Mouse (Mus musculus): Measurements from ENCODE around the gene Card10.

DNA sequence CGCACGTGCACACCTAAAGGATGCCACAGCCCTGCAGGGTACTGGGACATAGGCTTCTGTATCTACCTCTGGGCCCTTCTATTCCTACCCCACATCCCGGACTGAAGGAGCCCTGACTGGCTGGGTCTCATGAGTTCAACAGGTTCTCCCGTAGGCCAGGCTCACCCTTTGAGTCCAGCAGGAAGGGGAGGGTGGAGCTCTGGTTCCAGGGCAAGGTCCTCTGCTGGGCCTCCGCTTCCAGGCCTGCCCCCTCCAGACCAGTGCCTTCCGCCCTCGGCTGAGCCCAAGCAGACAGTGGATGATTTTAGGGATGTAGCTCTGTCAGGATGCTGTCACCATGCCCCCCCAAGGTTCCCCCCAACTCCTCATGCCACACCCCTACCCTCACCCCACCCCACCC, 21.9 kb downstream of the Card10 start:
- TF ChIP-seq EP300 (IDR thresholded peaks at IDR 0.05; ENCODE audit: low read depth) (no peak), CTCF (IDR thresholded peaks at IDR 0.05; ENCODE audit: low read depth) (no peak)
